Mouse (Mus musculus) liver, postnatal 0 days (tissue): ENCODE measurements at regions not wholly inside any gene's neighbourhood (a gene's known extent, or its start where the extent isn't known, plus 50 kb on each side); places are given as distances from the start of the nearest gene placed in this dataset.

Source experiments
- CTCF ChIP-seq: sonication (generic); IDR thresholded peaks from 2 replicates; pipeline ENCODE4 v1.5.1; 2016; ENCODE audit warnings: antibody characterized with exemption, low read depth
- EP300 ChIP-seq: IDR thresholded peaks from 2 replicates; pipeline ENCODE4 v1.6.1; 2016; ENCODE audit warnings: antibody characterized with exemption, low read depth, mild to moderate bottlenecking

- TF ChIP-seq CTCF (no peak), EP300 (no peak)
These were observed 65.6 kb upstream of the Gm21897 start for GRCm38 (mm10) chr16:15251686-15252085.
